Mouse (Mus musculus) myocyte (in vitro differentiated cells): ENCODE data around the gene Peak1. TPM values are rescaled to one million over a fixed set of nuclear protein-coding genes. Genes with fewer than 3 reads are reported as not detected.

Experiments
- H3K27me3 ChIP-seq: one replicate; pipeline ENCODE4 v1.6.1; 2011; ENCODE audit not compliant: control insufficient read depth, insufficient read depth, insufficient read length
- H3K36me3 ChIP-seq: one replicate; pipeline ENCODE4 v1.6.1; 2011; ENCODE audit not compliant: control insufficient read depth, insufficient read depth
- H3K4me2 ChIP-seq: one replicate; pipeline ENCODE4 v1.6.1; 2011; ENCODE audit warnings: low read depth, control low read depth
- H3K4me3 ChIP-seq: one replicate; pipeline ENCODE4 v1.5.1; 2011; ENCODE audit warnings: mild to moderate bottlenecking, control low read depth, moderate library complexity
- H3K79me2 ChIP-seq: one replicate; pipeline ENCODE4 v1.6.1; 2011; ENCODE audit not compliant: control insufficient read depth, insufficient read depth
- H3ac ChIP-seq: one replicate; pipeline ENCODE4 v1.6.1; 2011; ENCODE audit not compliant: control insufficient read depth, insufficient read length
- CEBPB ChIP-seq: IDR thresholded peaks from 2 replicates; pipeline ENCODE4 v1.6.1; 2011; ENCODE audit warnings: mild to moderate bottlenecking, moderate library complexity; ENCODE audit not compliant: poor library complexity, insufficient read depth, severe bottlenecking
- E2F4 ChIP-seq: IDR thresholded peaks from one replicate; pipeline ENCODE4 v1.6.1; 2011; ENCODE audit warnings: mild to moderate bottlenecking, control low read depth, moderate library complexity; ENCODE audit not compliant: insufficient read depth
- MAX ChIP-seq: IDR thresholded peaks from one replicate; pipeline ENCODE4 v1.6.1; 2011; ENCODE audit warnings: low read depth, mild to moderate bottlenecking, control low read depth
- MYOD1 ChIP-seq, 3 experiments: IDR thresholded peaks; one replicate each; pipeline ENCODE4 v1.6.1; 2011; ENCODE audit warnings: control low read depth in 2 of 3, low read depth in 2 of 3, mild to moderate bottlenecking in 2 of 3, moderate library complexity in 1 of 3; ENCODE audit not compliant: insufficient read length in 2 of 3, control insufficient read depth in 1 of 3
- MYOG ChIP-seq, 3 experiments: IDR thresholded peaks; one replicate each; pipeline ENCODE4 v1.6.1; 2011; ENCODE audit warnings: control low read depth in 2 of 3, low read depth in 2 of 3, mild to moderate bottlenecking in 2 of 3; ENCODE audit not compliant: insufficient read length in 2 of 3, control insufficient read depth in 1 of 3, insufficient read depth in 1 of 3
- POLR2A ChIP-seq: IDR thresholded peaks from one replicate; pipeline ENCODE4 v1.6.1; 2011; ENCODE audit warnings: low read depth, mild to moderate bottlenecking, control low read depth, moderate library complexity; ENCODE audit not compliant: insufficient read length
- POLR2AphosphoS2 ChIP-seq: IDR thresholded peaks from one replicate; pipeline ENCODE4 v1.6.1; 2011; ENCODE audit warnings: low read depth, control low read depth; ENCODE audit not compliant: insufficient read length
- REST ChIP-seq: IDR thresholded peaks from one replicate; pipeline ENCODE4 v1.6.1; 2011; ENCODE audit warnings: mild to moderate bottlenecking, control low read depth, moderate library complexity; ENCODE audit not compliant: insufficient read depth, insufficient read length
- SRF ChIP-seq: IDR thresholded peaks from one replicate; pipeline ENCODE4 v1.6.1; 2011; ENCODE audit warnings: low read depth; ENCODE audit not compliant: control insufficient read depth, insufficient read length
- TCF12 ChIP-seq: IDR thresholded peaks from one replicate; pipeline ENCODE4 v1.6.1; 2011; ENCODE audit warnings: mild to moderate bottlenecking, control low read depth; ENCODE audit not compliant: poor library complexity, insufficient read depth, severe bottlenecking
- TCF3 ChIP-seq: IDR thresholded peaks from one replicate; pipeline ENCODE4 v1.6.1; 2011; ENCODE audit warnings: low read depth, control low read depth; ENCODE audit not compliant: insufficient read length
- USF1 ChIP-seq: IDR thresholded peaks from one replicate; pipeline ENCODE4 v1.6.1; 2011; ENCODE audit warnings: low read depth, mild to moderate bottlenecking, control low read depth, moderate library complexity
- polyA plus RNA-seq: library from polyadenylated mRNA; unstranded; fragments of >200 nt; fragmentation: generic; extraction: Trizol; gene quantifications from one replicate; pipeline ENCODE4 v1.2.1, GENCODE M21; 2012; ENCODE audit warnings: missing spikeins

The Peak1 gene
- polyA plus RNA-seq, 1 experiment, result 13.3 TPM

DNA sequence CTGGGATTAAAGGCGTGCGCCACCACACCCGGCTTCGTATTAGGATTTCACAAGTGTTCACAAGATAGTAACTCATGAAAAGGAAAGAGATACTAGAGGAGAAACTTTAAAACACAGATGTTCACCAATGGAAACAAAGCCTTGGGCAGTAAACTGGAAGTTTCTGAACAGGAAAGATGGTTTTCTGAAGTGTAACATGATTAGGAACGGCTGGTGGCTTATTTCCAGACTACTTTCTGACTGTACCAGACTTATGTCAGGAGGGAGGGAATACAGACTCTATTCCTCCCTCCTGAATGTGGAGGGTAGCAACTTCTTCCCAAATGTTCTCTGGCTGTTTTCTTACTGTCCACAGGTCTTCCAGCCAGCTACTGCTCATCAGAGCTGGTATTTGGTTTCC lies 62.7 kb downstream of the Peak1 start:
- Histone ChIP-seq H3K79me2 (peaks cover 32% of the 10 kb centered on the region), H3K4me3 (no peak overlapping the region)
- TF ChIP-seq MAX (no peak), MYOD1 (IDR thresholded peaks at IDR 0.05; ENCODE audit: control insufficient read depth in 1 of 3, insufficient read length in 2 of 3, low read depth in 2 of 3) (no peak), E2F4 (no peak), SRF (no peak), REST (no peak), USF1 (no peak), TCF12 (no peak), POLR2A (no peak), POLR2AphosphoS2 (no peak), CEBPB (no peak), MYOG (IDR thresholded peaks at IDR 0.05; ENCODE audit: control insufficient read depth in 1 of 3, insufficient read depth in 1 of 3, insufficient read length in 2 of 3, low read depth in 2 of 3) (no peak), TCF3 (no peak)

DNA sequence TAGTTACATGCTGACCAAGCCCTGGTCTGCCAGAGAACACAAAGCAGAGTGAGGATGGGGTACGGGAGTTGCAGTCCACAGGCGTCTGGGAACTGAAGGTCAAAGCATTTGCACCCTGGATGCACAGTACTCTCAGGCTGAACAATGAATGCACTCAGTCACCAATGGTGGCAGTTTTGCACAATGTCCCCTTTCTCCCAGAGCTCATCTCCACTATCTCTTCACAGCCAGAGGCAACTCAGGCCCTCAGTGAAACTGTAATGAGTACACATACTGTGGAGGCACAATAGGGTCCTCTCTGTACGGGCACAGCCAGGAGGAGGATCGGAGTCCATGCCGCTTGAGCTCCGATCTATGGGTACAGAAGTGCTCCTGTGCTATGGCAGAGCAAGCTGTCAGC lies 71.5 kb downstream of the Peak1 start:
- no peaks in the 10 kb centered on the region for H3K27me3 ChIP-seq
- H3K36me3 ChIP-seq, result no peaks in the 10 kb centered on the region
- no peak overlapping the region for H3K4me2 ChIP-seq
- no peak for TF ChIP-seq MAX
- no peak for TF ChIP-seq POLR2A
- no peak for TF ChIP-seq MYOG (IDR thresholded peaks at IDR 0.05; ENCODE audit: control insufficient read depth in 1 of 3, insufficient read depth in 1 of 3, insufficient read length in 2 of 3, low read depth in 2 of 3)
- TF ChIP-seq TCF3, result no peak
- TF ChIP-seq CEBPB, result no peak
- TF ChIP-seq USF1, result no peak
- no peak for TF ChIP-seq REST
- TF ChIP-seq E2F4, result no peak
- no peak for TF ChIP-seq MYOD1 (IDR thresholded peaks at IDR 0.05; ENCODE audit: control insufficient read depth in 1 of 3, insufficient read length in 2 of 3, low read depth in 2 of 3)
- TF ChIP-seq SRF, result no peak
- TF ChIP-seq POLR2AphosphoS2, result no peak
- TF ChIP-seq TCF12, result no peak
- no peak overlapping the region for H3K4me3 ChIP-seq
- H3ac ChIP-seq, result no peak overlapping the region
- H3K79me2 ChIP-seq, result peaks cover 50% of the 10 kb centered on the region

More for the DNA sequence above, 62.7 kb downstream of the Peak1 start:
- Histone ChIP-seq H3K4me2 (no peak overlapping the region), H3K36me3 (no peaks in the 10 kb centered on the region), H3K27me3 (no peaks in the 10 kb centered on the region), H3ac (no peak overlapping the region)

DNA sequence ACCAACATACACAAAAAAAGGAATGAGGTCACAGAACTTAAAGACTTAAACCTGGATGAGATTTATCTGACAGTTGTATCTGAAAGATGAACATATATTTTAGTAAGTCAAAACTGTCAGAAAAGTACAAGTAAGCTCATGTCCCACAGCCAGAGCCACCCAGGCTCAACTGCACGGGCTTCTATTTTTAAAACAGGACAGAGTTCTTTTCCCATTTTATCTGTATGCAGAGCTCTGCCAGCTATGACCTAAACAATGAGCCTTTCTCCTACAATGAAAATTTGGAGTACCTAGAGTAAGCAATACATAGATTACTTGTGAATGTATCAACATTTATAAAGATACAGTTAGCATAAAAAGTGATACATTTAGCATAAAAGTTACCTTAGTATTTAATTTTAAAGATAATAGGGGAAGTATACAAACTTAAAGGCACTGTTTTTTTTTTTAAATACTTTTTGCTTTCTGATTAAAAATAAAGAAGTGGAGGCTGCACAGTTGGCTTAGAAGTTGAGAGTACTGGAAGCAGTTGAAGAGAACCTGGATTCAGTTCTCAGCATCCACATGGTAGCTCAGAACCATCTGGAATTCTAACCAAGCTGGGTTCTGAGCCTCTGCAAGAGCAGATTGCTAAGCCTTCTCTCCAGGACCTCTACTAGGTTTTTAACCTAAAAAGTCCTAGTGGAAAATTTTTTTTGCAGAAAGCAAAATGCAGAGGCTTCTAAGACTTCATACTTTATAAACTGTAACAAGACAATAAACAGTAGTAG lies 78.3 kb downstream of the Peak1 start:
- no peak overlapping the region for H3ac ChIP-seq
- peaks cover 45% of the 10 kb centered on the region for H3K79me2 ChIP-seq
- H3K4me3 ChIP-seq, result no peak overlapping the region
- no peaks in the 10 kb centered on the region for H3K36me3 ChIP-seq
- TF ChIP-seq POLR2AphosphoS2 (no peak), USF1 (no peak), TCF12 (no peak), E2F4 (no peak), CEBPB (no peak), MYOD1 (IDR thresholded peaks at IDR 0.05; ENCODE audit: control insufficient read depth in 1 of 3, insufficient read length in 2 of 3, low read depth in 2 of 3) (no peak), SRF (no peak), TCF3 (no peak), POLR2A (no peak), MAX (no peak), REST (no peak), MYOG (IDR thresholded peaks at IDR 0.05; ENCODE audit: control insufficient read depth in 1 of 3, insufficient read depth in 1 of 3, insufficient read length in 2 of 3, low read depth in 2 of 3) (no peak)
- no peak overlapping the region for H3K4me2 ChIP-seq
- no peaks in the 10 kb centered on the region for H3K27me3 ChIP-seq

DNA sequence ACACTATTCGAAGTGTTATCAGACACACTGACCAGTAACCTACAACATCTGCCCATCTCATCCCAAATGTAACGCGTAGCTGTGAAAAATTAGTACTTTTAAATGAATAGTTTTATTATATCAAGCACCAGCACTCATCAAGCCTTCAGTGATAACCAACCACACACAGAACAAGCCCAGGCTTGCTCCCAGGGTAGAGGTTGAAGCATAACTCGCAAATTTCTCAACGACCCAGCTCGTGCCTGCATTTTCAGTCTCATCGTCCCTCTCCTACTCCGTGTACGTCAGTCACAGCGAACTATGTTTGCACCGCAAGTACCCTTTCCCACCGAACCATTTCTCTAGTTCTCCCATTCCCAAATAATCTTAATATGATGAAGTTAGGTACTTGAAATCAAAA lies 83.5 kb downstream of the Peak1 start:
- no peak overlapping the region for H3K4me2 ChIP-seq
- peaks cover 76% of the 10 kb centered on the region for H3K79me2 ChIP-seq
- no peak for TF ChIP-seq USF1
- TF ChIP-seq SRF, result no peak
- TF ChIP-seq REST, result no peak
- no peak for TF ChIP-seq MYOD1 (IDR thresholded peaks at IDR 0.05; ENCODE audit: control insufficient read depth in 1 of 3, insufficient read length in 2 of 3, low read depth in 2 of 3)
- TF ChIP-seq POLR2AphosphoS2, result no peak
- TF ChIP-seq MAX, result no peak
- no peak for TF ChIP-seq TCF3
- TF ChIP-seq POLR2A, result no peak
- TF ChIP-seq CEBPB, result no peak
- no peak for TF ChIP-seq E2F4
- no peak for TF ChIP-seq TCF12
- no peak for TF ChIP-seq MYOG (IDR thresholded peaks at IDR 0.05; ENCODE audit: control insufficient read depth in 1 of 3, insufficient read depth in 1 of 3, insufficient read length in 2 of 3, low read depth in 2 of 3)
- no peaks in the 10 kb centered on the region for H3K36me3 ChIP-seq
- H3K27me3 ChIP-seq, result no peaks in the 10 kb centered on the region
- no peak overlapping the region for H3K4me3 ChIP-seq
- H3ac ChIP-seq, result no peak overlapping the region
